ENCODE assay signal across 17 mouse cellular contexts in genomic region chr8:39779449-39779848, GRCm38 (mm10).
DNase-seq lines count a peak whose midpoint lies in the region; ATAC-seq and TF ChIP-seq lines count a peak whose summit lies in the region.
"Had no signal": no experiment of that assay in that cellular context is flagged by ENCODE, and none has a peak within 500 bp of the region (broad histone marks: within the 10 kb centered on the region; RNA-seq: fewer than 3 reads in every experiment).

No protein-coding gene starts in this region.

- H3K27ac ChIP-seq in hindbrain, postnatal 0 days, result no peak overlapping the region
- H3K27ac ChIP-seq in hindbrain, embryonic 10.5 days, result no peak overlapping the region
- H3K27ac ChIP-seq in neural tube, embryonic 14.5 days (ENCODE audit: low read depth, low read length), result no peak overlapping the region
- H3K27ac ChIP-seq in midbrain, embryonic 15.5 days, result no peak overlapping the region
- H3K27ac ChIP-seq in liver, embryonic 12.5 days, result no peak overlapping the region
- H3K27ac ChIP-seq: heart, embryonic 10.5 days; intestine, embryonic 15.5 days; limb, embryonic 15.5 days had no signal

- TF ChIP-seq CTCF in hindbrain, postnatal 0 days (IDR thresholded peaks at IDR 0.05; ENCODE audit: low read depth), result no peak

- H3K36me3 ChIP-seq in hindbrain, postnatal 0 days (ENCODE audit: insufficient read depth, low read length), result no peaks in the 10 kb centered on the region
- no peaks in the 10 kb centered on the region for H3K36me3 ChIP-seq in hindbrain, embryonic 10.5 days
- H3K36me3 ChIP-seq in neural tube, embryonic 14.5 days (ENCODE audit: control insufficient read depth, insufficient read depth, low read length), result no peaks in the 10 kb centered on the region
- H3K36me3 ChIP-seq in midbrain, embryonic 15.5 days (replicated peaks), result no peaks in the 10 kb centered on the region
- H3K36me3 ChIP-seq in liver, embryonic 12.5 days, result no peaks in the 10 kb centered on the region
- H3K36me3 ChIP-seq: heart, embryonic 10.5 days; intestine, embryonic 15.5 days; limb, embryonic 15.5 days had no signal

- H3K9me3 ChIP-seq in hindbrain, postnatal 0 days (ENCODE audit: low read length), result no peaks in the 10 kb centered on the region
- no peaks in the 10 kb centered on the region for H3K9me3 ChIP-seq in hindbrain, embryonic 10.5 days
- no peaks in the 10 kb centered on the region for H3K9me3 ChIP-seq in neural tube, embryonic 14.5 days (ENCODE audit: control insufficient read depth, low read length)
- H3K9me3 ChIP-seq in midbrain, embryonic 15.5 days, result no peaks in the 10 kb centered on the region
- no peaks in the 10 kb centered on the region for H3K9me3 ChIP-seq in liver, embryonic 12.5 days (replicated peaks)
- H3K9me3 ChIP-seq: heart, embryonic 10.5 days; intestine, embryonic 15.5 days; limb, embryonic 15.5 days; megakaryocyte, embryonic 14.5 days had no signal

- H3K4me2 ChIP-seq in hindbrain, postnatal 0 days (ENCODE audit: low read depth, low read length), result no peak overlapping the region
- no peak overlapping the region for H3K4me2 ChIP-seq in neural tube, embryonic 14.5 days (ENCODE audit: low read depth, low read length)
- H3K4me2 ChIP-seq in midbrain, embryonic 15.5 days, result no peak overlapping the region
- H3K4me2 ChIP-seq in liver, embryonic 12.5 days, result no peak overlapping the region
- H3K4me2 ChIP-seq: intestine, embryonic 15.5 days; limb, embryonic 15.5 days had no signal

- ATAC-seq in hindbrain, postnatal 0 days, result peak; percentile 84
- ATAC-seq in neural tube, embryonic 14.5 days (ENCODE audit: low read depth), result peak; percentile 49; the same call in 1 of the 2 replicates
- ATAC-seq in midbrain, embryonic 15.5 days (replicated peaks), result 0 out of 2 replicates have a peak, but pooled peaks have one; percentile 48
- no peak for ATAC-seq in liver, embryonic 12.5 days
- ATAC-seq: intestine, embryonic 15.5 days; liver, postnatal 0 days had no signal

- no peak overlapping the region for H3K9ac ChIP-seq in hindbrain, postnatal 0 days (replicated peaks; ENCODE audit: low read length)
- no peak overlapping the region for H3K9ac ChIP-seq in neural tube, embryonic 14.5 days (replicated peaks; ENCODE audit: low read depth, low read length)
- no peak overlapping the region for H3K9ac ChIP-seq in midbrain, embryonic 15.5 days
- H3K9ac ChIP-seq in liver, embryonic 12.5 days, result no peak overlapping the region
- H3K9ac ChIP-seq: intestine, embryonic 15.5 days; limb, embryonic 15.5 days; liver, postnatal 0 days had no signal

- no peaks in the 10 kb centered on the region for H3K27me3 ChIP-seq in hindbrain, postnatal 0 days (ENCODE audit: insufficient read depth, low read length)
- no peaks in the 10 kb centered on the region for H3K27me3 ChIP-seq in hindbrain, embryonic 10.5 days (ENCODE audit: insufficient read depth, poor library complexity, severe bottlenecking)
- H3K27me3 ChIP-seq in neural tube, embryonic 14.5 days (ENCODE audit: control insufficient read depth, insufficient read depth, low read length), result no peaks in the 10 kb centered on the region
- H3K27me3 ChIP-seq in midbrain, embryonic 15.5 days (replicated peaks), result no peaks in the 10 kb centered on the region
- H3K27me3 ChIP-seq in liver, embryonic 12.5 days (replicated peaks), result no peaks in the 10 kb centered on the region
- H3K27me3 ChIP-seq: intestine, embryonic 15.5 days; limb, embryonic 15.5 days; megakaryocyte, embryonic 14.5 days had no signal

- 36% methylated on average over 6 of the region's 6 CpGs for WGBS in hindbrain, postnatal 0 days
- 68% methylated on average over 6 of the region's 6 CpGs for whole genome bisulfite sequencing in hindbrain, embryonic 10.5 days
- WGBS in neural tube, embryonic 14.5 days, result 43% methylated on average over 6 of the region's 6 CpGs
- WGBS in midbrain, embryonic 15.5 days, result 42% methylated on average over 6 of the region's 6 CpGs
- WGBS in liver, embryonic 12.5 days (ENCODE audit: insufficient replicate concordance), result 64% methylated on average over 6 of the region's 6 CpGs

- peak; percentile 45 for DNase-seq in hindbrain, postnatal 0 days (ENCODE audit: low spot score)
- DNase-seq in hindbrain, embryonic 10.5 days (ENCODE audit: low spot score), result no peak
- DNase-seq in neural tube, embryonic 10.5 days (ENCODE audit: extremely low spot score, low spot score), result no peak
- DNase-seq in cerebellum, adult 11 months, result no peak
- DNase-seq: cerebellum, postnatal 14 days; heart, postnatal 10 days; kidney, postnatal 4 days; liver, postnatal 0 days; lung, postnatal 14 days had no signal

- H3K4me3 ChIP-seq in hindbrain, postnatal 0 days (ENCODE audit: low read length), result no peak overlapping the region
- H3K4me3 ChIP-seq in hindbrain, embryonic 10.5 days, result no peak overlapping the region
- H3K4me3 ChIP-seq in neural tube, embryonic 14.5 days (ENCODE audit: low read depth, low read length), result no peak overlapping the region
- no peak overlapping the region for H3K4me3 ChIP-seq in midbrain, embryonic 15.5 days
- no peak overlapping the region for H3K4me3 ChIP-seq in liver, embryonic 12.5 days
- H3K4me3 ChIP-seq: heart, embryonic 10.5 days; intestine, embryonic 15.5 days; limb, embryonic 15.5 days; megakaryocyte, embryonic 14.5 days; myocyte had no signal

- no peaks in the 10 kb centered on the region for H3K4me1 ChIP-seq in hindbrain, postnatal 0 days (ENCODE audit: insufficient read depth, low read length)
- H3K4me1 ChIP-seq in hindbrain, embryonic 10.5 days (replicated peaks), result no peaks in the 10 kb centered on the region
- H3K4me1 ChIP-seq in neural tube, embryonic 14.5 days (ENCODE audit: control insufficient read depth, insufficient read depth, low read length), result no peaks in the 10 kb centered on the region
- H3K4me1 ChIP-seq in midbrain, embryonic 15.5 days, result no peaks in the 10 kb centered on the region
- H3K4me1 ChIP-seq in liver, embryonic 12.5 days, result no peaks in the 10 kb centered on the region
- H3K4me1 ChIP-seq: heart, embryonic 10.5 days; intestine, embryonic 15.5 days; limb, embryonic 15.5 days; megakaryocyte, embryonic 14.5 days had no signal
